Mouse (Mus musculus) cerebellum, adult (tissue): Measurements from ENCODE around the gene Gtf2e1.

Experiments
- ATAC-seq: cut with Nextera tagmentation; 2 replicates; pipeline ENCODE4 v1.9.2; 2017; ENCODE audit warnings: mild to moderate bottlenecking, moderate library complexity, mixed read lengths; ENCODE audit not compliant: insufficient number of reproducible peaks, low FRiP score, low TSS enrichment

Gene Gtf2e1

DNA sequence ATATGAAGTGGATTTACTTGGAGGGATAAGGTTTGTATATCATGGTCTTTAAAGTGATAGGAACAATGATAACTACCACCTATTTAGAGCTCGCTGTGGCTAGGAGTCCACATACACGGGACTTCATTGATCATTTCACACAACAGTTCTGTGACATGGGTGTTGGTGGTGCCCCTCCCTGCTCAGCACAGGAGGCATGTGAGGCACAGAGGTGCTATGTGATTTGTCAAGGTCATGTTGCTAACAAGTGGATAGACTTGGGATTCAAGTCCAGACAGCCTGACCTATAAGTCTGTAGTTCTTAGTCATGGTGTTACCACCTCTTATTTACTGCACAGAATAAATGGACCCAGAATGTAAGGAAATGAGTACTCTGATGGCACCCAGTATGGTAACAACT, 11.4 kb upstream of the Gtf2e1 start:
- no peak for ATAC-seq

DNA sequence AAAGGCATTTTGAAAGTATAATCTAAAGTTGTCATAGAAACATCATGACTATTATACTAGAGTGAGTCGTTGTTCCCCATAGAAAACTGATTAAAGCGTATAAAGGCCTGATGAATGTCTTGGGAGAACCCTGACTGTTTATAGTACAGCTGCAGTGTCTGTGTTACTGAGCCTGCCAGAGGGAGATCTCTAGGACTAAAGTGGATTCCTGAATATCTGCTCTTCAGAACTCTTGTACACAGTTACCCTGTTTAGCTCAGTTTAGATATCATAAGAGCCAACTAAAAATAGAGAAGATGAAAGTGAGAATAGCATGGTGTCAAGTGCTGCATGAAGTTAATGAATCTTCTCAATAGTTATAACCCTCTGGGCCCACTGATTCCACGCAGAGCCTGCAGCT, 10.7 kb upstream of the Gtf2e1 start:
- no peak for ATAC-seq

DNA sequence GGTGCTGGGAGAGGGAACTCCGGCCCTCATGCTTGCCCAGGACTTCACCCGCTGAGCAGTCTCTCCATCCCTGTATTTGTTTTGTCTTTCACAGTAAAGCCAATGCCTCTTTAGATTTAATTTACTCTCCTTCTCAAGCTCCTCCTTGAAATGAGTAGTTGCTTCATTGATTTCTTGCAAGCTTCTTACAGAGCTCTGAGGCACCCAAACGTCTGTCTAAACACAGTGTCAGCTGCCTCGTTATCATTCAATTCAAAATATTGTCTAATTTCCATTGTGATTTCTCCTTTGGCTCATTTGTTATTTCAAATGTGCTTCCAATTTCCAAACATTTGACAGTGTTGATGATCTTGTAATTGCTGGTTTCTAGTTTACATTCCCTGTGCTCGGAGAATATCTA, 6.7 kb upstream of the Gtf2e1 start:
- ATAC-seq: no peak

DNA sequence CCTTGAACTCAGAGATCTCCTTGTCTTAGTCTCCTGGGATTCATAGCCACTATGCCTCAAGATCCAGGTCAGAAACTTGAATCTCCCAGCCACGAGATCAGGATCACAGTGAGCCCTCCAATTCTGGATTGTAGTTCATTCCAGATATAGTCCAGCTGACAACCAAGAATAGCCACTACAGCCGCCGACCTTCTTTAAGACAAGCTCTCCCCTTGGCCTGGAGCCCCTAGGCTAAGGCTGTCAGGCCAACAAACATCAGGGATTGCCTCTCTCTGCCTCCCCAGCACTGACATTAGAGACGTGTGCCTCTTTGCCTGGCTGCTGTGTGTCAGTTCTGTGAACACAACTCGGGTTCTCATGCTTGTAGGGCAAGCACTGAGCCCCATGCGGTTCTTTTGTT, 1.2 kb upstream of the Gtf2e1 start:
- ATAC-seq: no peak

- peak; percentile 54 for ATAC-seq
Observed at GRCm38 (mm10) chr16:37539240-37539610, 364 bp downstream of the Gtf2e1 start.

DNA sequence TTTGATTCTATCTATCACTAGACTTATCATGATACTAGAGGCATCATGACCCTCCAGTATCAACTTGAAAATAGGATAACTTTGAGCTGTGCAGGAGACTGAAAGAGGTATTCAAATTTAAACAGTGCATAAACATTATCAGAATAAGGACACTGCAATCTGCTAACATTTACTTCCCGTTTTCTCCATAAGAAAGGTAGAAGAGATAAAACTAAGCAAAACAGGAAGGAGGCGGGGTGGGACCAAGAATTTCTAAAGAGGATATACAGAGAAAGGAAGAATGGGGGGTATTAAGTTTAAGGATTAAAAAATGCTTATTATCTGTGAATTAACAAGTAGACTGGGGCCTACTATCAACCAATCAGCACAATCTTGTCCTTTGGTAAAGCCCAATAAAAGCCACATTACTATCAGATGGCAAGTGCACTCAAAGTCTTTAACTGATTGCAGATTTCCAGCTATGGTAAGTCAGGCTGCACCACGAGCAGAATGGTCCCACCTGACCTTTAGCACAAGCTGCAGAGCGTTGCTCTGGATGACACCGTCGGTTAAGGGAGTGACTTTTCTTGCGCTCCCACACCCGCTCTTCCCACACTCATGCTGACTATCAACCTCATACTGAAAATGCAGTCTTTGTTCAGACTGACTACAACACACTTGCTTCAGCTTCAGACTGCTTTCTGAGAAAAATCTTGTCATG, 6.1 kb downstream of the Gtf2e1 start:
- ATAC-seq: no peak

DNA sequence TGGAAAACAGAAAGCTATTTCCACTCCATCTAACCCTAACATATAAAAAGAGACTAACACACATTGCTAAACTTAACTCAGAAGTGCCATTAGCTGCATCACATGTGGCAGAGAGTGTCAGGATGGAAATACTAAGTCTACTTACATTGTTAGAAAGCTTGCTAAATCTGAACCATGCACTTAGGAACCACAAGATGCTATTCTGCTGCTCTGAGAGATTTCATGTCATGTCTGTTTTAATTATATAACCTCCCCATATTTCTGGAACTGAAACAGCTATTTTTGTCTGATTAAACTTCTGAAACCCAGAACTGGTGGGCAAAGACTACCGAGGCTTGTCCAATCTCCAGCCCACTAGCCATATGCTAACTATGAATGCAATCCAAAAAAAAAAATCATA, 7.5 kb downstream of the Gtf2e1 start:
- ATAC-seq: no peak

DNA sequence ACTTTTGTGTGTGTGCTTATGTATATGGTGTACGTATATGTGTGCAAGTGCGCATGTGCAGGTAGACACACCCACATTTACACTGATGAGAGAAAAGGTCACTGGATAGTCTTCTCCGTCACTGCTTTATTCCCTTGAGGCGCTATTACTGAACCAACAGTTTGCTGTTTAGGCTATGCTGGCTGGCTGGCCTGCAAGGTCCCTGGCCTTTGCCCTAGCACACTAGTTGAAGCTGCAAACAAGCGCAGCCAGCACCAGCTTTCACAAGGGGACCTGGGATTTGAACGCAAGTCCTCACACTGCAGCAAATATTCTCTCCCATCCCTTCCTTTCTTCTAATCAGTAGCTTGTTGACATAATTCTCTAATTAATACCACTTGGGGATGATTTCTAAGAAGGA, 9.4 kb downstream of the Gtf2e1 start:
- ATAC-seq: no peak

DNA sequence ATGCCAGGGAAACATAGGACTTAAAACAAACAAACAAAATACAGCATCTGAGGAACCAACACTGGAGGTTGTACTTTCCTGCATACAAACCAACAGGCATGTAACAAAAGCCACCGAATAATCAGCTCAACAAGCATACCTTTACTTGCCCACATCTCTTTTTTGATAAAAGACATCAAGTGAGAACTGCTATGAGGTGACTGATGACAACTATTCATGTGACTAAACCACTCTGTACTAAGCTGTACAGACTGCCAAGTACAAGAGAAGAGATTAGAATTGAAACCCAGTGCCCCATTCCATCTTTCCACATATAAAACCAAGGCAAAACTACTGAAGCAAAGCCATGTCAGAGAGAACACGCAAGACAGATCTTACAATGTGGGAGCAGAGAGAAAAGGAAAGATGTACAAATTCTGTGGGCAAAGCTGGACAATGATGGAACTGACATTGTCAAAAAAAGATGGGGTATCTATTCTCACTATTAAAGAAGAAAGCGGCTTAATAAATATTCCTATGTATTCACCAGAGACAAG, 12.8 kb downstream of the Gtf2e1 start:
- no peak for ATAC-seq

DNA sequence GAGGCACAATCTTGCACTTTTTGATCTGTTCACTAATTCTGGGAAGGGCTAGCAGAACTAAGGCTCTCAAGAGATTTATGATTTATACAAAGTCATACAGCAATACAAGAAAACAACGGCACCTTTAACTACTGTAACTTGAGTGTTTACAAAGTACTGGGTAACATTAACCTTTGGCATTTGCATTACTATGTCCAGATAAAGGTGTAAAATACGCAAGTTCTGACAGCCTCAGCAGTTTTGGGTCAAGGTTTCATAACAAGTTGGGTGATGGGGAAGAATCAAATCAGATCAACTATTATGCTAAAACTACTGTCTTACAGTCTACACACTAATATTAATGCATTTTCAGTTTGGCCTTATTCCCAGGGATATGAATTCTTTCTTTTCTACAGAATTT, 14.5 kb downstream of the Gtf2e1 start:
- no peak for ATAC-seq

DNA sequence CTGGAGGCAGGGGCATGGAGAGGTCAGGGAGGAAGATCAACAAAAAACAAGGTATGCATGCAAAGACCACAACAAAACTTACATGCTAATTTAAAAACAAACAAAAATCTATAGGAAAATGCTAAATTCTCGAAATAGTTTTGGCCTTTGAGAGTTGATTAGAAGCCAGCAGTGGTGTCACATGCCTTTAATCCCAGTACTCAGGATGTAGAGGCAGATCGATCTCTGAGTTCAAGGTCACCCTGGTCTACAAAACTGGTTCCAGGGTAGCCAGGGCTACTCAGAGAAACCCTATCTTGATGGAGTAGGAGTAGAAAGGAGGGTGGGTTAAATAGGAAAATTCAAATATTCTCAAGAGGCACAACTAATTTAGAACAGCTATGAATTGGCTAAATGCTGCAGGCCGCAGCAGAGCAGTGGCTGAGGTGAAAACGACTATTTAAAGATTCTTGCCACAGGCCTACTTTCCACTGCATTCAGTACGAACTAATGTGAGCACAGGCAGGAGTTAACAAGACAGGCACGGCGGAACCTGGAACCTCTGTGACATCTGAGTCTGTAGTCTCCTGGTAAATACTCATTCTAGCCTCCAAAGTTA, 17.4 kb downstream of the Gtf2e1 start:
- ATAC-seq: no peak

DNA sequence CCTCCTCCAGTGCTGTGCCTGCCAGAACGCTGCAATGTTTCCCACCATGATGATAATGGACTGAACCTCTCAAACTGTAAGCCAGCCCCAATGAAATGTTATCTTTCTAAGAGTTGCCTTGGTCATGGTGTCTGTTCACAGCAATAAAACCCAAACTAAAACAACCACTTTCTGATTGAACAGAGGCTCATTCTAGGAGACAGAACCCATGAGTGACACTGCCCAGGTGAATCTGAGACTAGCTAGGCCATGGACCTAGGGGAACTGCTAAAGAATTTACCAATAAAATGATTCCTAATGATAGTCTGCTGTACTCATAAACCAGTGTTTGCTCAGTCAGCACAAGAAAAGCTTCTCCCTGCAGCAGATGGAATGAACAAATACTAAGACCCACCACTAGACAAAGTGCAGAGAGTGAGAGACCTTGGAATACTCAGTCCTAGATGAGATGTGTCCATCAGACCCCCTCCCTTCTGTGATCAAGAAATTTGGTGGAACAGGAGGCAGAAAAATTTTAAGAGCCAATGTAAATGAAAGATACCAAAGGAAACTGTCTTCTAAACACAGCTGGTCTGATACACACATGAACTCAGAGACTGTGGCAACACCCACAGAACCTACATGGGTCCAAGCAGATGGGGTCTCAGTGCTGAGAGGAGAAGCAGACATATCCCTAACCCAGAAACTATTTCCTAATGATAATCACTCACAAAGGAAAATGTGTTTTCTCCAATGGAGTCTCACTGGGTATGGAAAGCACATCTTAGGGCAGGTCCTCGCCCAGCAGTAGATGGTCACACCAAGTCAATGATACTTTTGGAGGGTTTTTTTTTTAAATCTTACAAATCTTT, 19.2 kb downstream of the Gtf2e1 start:
- ATAC-seq: no peak

DNA sequence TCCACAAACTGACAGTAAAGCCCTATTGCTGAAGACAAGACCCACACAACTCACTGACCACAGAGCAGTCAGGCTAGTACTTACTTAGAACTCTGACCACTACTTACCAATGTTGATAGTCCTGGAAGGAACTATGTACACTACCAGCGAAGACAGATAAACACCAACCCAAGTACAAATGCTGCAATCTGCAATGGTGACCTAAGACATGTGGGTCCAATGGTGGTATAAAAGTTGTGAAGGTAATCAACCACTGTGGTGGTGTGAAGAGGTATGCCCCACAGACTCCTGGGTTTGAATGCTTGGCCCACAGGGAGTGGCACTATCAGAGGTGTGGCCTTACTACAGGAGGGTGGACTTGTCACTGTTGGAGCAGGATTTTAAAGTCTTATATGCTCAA, 19.9 kb downstream of the Gtf2e1 start:
- no peak for ATAC-seq

DNA sequence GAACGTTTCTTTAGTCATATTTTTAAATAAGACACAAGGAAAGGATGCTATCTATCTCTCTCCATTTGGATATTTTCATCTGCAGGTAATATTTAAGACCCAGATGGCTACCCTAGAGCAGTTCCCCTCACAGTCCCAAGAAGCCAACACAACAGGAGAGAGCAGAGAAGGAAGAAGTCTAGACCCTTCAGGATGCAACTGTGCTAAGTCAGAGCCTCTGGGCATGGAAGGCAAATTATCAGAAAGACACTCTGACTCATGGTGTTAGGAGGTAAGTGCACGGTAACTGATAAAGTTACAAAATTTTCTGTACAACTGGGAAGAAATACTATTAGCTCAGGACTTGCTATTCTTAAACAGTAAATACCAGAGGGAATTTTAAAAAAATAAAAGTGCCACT, 20.9 kb downstream of the Gtf2e1 start:
- ATAC-seq: no peak

DNA sequence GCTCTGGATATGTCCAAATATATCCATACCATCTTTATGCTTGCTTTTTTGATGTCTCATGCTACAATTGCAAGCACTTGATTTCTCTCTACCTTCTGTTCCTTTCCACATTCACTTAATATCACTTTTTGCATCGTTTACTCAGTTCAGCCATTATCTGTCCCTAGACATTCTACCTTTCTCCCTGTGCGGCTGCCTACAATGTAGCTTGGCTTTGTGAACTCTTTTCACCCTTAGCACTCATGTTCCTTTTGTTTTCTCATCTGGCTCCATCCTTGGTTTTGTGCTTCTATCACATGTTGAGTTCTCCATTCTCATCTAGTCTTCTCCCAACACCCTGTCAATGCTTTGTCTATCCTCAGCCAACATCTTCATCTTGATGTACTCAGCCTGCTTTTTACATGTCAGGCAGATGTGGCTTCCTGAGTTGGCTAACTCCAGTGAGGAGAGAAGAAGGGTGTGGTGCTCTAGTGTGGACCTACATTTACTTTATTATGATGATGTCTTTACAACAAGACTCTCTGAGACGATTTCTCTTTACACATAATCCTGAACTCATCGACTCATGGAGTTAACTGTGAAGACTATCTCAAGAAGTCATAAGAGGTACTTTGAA, 21.9 kb downstream of the Gtf2e1 start:
- no peak for ATAC-seq

DNA sequence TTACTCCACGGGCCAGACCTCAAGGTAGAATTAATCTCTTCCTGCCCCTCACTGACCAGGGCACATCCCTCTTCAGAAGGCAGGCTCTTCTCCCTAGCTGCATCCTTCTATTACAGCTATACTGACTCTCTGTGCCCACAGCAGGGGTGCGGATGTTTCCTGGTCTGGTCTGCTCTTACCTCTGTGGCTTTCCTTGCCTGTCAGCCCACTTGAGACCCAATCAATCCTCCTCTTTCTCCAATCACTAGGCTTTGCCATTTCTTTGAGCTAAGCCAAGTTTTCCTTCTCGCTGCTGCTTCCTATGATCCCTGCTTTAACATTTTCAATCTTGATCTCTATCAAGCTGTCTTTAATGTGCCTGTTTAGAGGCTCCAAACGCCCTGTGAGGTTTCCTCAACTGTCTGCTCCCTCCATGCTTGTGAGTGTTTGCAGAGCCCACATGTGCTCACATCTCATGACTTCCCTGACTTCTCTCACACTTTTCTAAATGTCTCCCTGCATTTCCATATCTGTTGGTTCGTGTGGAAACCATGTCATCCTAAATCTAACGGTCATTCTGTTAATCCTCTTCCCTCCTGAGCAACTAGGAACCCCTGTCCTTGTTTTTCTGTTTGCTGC, 23.1 kb downstream of the Gtf2e1 start:
- ATAC-seq: no peak

GRCm38 (mm10) chr16:37514644-37515043, 24.9 kb downstream of the Gtf2e1 start:
- ATAC-seq: no peak

DNA sequence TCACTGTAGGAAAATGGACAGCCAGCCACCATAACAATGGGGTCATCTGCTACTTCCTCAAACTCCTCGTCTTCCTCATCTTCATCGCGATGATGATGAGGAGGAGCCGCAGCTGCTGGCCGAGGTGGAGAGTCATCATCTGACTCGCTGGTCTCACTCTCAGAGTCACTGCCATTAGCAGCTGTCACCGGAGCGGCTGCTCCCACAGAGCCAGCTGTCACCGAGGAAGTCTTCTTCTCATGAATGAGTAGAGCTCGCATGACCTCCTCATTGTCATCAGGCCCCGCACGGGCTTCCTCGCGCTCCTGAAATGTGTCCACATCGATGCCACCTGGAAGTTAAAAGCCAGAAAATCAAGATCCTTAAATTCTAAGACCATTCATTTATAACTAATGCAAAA, 28.1 kb downstream of the Gtf2e1 start:
- ATAC-seq: no peak

DNA sequence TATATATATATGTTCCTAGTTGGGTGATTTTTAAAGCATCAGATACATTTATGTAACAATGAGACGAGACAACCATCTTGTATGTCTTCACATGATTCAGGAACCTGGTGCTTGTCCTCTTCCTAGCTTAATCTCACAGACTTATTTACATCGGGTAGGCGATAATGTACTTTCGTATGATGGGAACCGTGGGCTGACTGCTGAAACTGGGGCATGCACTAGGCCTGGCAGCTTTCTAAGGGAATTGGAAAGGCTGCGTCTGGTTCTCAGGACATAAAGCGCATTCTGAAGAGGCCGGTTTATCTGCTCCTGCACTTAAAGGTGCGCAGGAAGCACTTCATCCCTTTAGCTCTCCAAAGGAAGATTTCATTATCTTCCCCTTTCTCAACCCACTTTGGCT, 32.8 kb downstream of the Gtf2e1 start:
- no peak for ATAC-seq

- ATAC-seq: peak; percentile 15; the same call in 1 of the 2 replicates
Observed at GRCm38 (mm10) chr16:37504517-37504916, 35.1 kb downstream of the Gtf2e1 start.
